Mouse (Mus musculus) 416B (cell line): ENCODE results near the gene Ddo.

Source experiments
- DNase-seq: peaks from one replicate; pipeline ENCODE4 v3.0.0; 2011; ENCODE audit warnings: low read depth

Ddo gene

GRCm38 (mm10) chr10:40629656-40630311 is at the start of gene Ddo:
TSS of gene Ddo (plus strand) at chr10:40630011.
- no peak for DNase-seq

GRCm38 (mm10) chr10:40583584-40584255 is 46.1 kb upstream of the Ddo start:
- peak; percentile 74 for DNase-seq

- no peak for DNase-seq
Measured at GRCm38 (mm10) chr10:40592186-40592585, 37.6 kb upstream of the Ddo start.

- peak; percentile 17 for DNase-seq
Measured at GRCm38 (mm10) chr10:40597177-40597576, 32.6 kb upstream of the Ddo start.

- DNase-seq = no peak
Measured at GRCm38 (mm10) chr10:40604706-40605394, 25.0 kb upstream of the Ddo start.

- DNase-seq = peak; percentile 28
Measured at GRCm38 (mm10) chr10:40617973-40618372, 11.8 kb upstream of the Ddo start.

- no peak for DNase-seq
Measured at GRCm38 (mm10) chr10:40619760-40620159, 10.1 kb upstream of the Ddo start.

- DNase-seq = peak; percentile 77
Measured at GRCm38 (mm10) chr10:40629140-40629539, 671 bp upstream of the Ddo start.

GRCm38 (mm10) chr10:40630457-40630856 is 646 bp downstream of the Ddo start:
- no peak for DNase-seq

- no peak for DNase-seq
Measured at GRCm38 (mm10) chr10:40630961-40631360, 1.1 kb downstream of the Ddo start.

GRCm38 (mm10) chr10:40632087-40632486 is 2.3 kb downstream of the Ddo start:
- no peak for DNase-seq

- no peak for DNase-seq
Measured at GRCm38 (mm10) chr10:40637331-40637730, 7.5 kb downstream of the Ddo start.

- DNase-seq = no peak
Measured at GRCm38 (mm10) chr10:40638276-40638675, 8.5 kb downstream of the Ddo start.

- no peak for DNase-seq
Measured at GRCm38 (mm10) chr10:40638823-40639819, 9.3 kb downstream of the Ddo start.

- DNase-seq = no peak
Measured at GRCm38 (mm10) chr10:40640406-40640805, 10.6 kb downstream of the Ddo start.

- DNase-seq = no peak
Measured at GRCm38 (mm10) chr10:40641901-40642300, 12.1 kb downstream of the Ddo start.

- DNase-seq = no peak
Measured at GRCm38 (mm10) chr10:40643126-40643525, 13.3 kb downstream of the Ddo start.

GRCm38 (mm10) chr10:40644456-40644855 is 14.6 kb downstream of the Ddo start:
- DNase-seq = no peak

GRCm38 (mm10) chr10:40645346-40645745 is 15.5 kb downstream of the Ddo start:
- DNase-seq = no peak

GRCm38 (mm10) chr10:40648776-40649175 is 19.0 kb downstream of the Ddo start:
- DNase-seq = peak; percentile 31

- peak; percentile 68 for DNase-seq
Measured at GRCm38 (mm10) chr10:40649634-40650033, 19.8 kb downstream of the Ddo start.

- no peak for DNase-seq
Measured at GRCm38 (mm10) chr10:40651676-40652075, 21.9 kb downstream of the Ddo start.
